27 mouse cellular contexts compared by ENCODE assay signal in the genomic region with DNA sequence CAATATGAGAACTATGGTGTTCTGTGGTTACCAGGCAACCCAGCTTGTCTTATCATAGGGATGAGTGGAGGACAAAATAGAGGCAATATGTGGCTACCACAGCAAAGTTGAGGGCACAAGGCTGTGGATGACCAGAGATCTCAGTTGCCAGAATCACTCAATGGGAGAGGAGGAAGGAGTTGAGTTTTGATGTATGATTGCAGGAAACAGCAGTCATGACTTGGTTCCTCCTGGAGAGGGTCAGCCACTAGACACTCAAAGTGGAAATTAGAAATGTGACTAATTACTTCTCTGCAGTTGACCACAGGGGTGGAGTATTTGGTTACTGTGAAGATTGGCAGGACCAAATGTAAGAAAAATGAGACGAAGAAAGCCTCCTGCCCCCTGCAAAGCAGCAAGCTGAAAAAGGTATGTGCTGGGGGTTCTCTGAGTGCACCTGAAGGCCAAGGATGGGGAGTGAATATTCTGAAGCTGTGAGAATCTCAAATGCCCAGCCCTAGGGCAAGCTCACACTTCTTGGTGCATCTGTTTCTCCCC. TPM values are rescaled to one million over a fixed set of nuclear protein-coding genes. Genes with fewer than 3 reads are reported as not detected.
DNase-seq lines count a peak whose midpoint lies in the region; ATAC-seq lines count a peak whose summit lies in the region.
"Had no signal": no experiment of that assay in that cellular context is flagged by ENCODE, and none has a peak within 500 bp of the region (broad histone marks: within the 10 kb centered on the region; RNA-seq: fewer than 3 reads in every experiment).

No protein-coding gene starts in this region.

- 0 out of 2 replicates have a peak, but pooled peaks have one; percentile 16 for ATAC-seq in granulocyte monocyte progenitor cell, adult 5-6 weeks (replicated peaks; ENCODE audit: poor library complexity, severe bottlenecking)
- ATAC-seq: activated CD4-positive, CD25-positive, alpha-beta regulatory T cell, adult 4 months; forebrain, embryonic 16.5 days; intestine, embryonic 15.5 days; Patski had no signal

- H3K4me3 ChIP-seq in heart, embryonic 10.5 days: no peak overlapping the region
- H3K4me3 ChIP-seq: embryonic facial prominence, embryonic 12.5 days; intestine, embryonic 15.5 days had no signal

- 71% methylated on average over 1 of the region's 1 CpGs for WGBS in heart, embryonic 10.5 days

- no peaks in the 10 kb centered on the region for H3K4me1 ChIP-seq in heart, embryonic 10.5 days
- H3K4me1 ChIP-seq: embryonic facial prominence, embryonic 12.5 days; intestine, embryonic 15.5 days had no signal

- no peaks in the 10 kb centered on the region for H3K9me3 ChIP-seq in heart, embryonic 10.5 days
- H3K9me3 ChIP-seq: embryonic facial prominence, embryonic 12.5 days; intestine, embryonic 15.5 days had no signal

- H3K36me3 ChIP-seq in heart, embryonic 10.5 days: no peaks in the 10 kb centered on the region
- H3K36me3 ChIP-seq: embryonic facial prominence, embryonic 12.5 days; intestine, embryonic 15.5 days had no signal

- H3K27ac ChIP-seq in heart, embryonic 10.5 days: no peak overlapping the region
- H3K27ac ChIP-seq: embryonic facial prominence, embryonic 12.5 days; hindbrain, embryonic 14.5 days; intestine, embryonic 15.5 days had no signal

- no peaks in the 10 kb centered on the region for H3K27me3 ChIP-seq in heart, embryonic 10.5 days (ENCODE audit: insufficient read depth, poor library complexity, severe bottlenecking)
- H3K27me3 ChIP-seq: embryonic facial prominence, embryonic 12.5 days; intestine, embryonic 15.5 days had no signal

- DNase-seq in heart, embryonic 10.5 days (ENCODE audit: low spot score): peak; percentile 28
- no peak for DNase-seq in heart, postnatal 4 days
- peak; percentile 77 for DNase-seq in 416B (ENCODE audit: low read depth)
- peak; percentile 9 for DNase-seq in skeletal muscle tissue, adult 2 months (ENCODE audit: low read depth, low spot score)
- DNase-seq in frontal cortex, postnatal 25 days (ENCODE audit: low spot score in 2 of 2): no peak
- DNase-seq in heart, adult 8-10 months (ENCODE audit: low spot score): no peak
- DNase-seq: adrenal gland, postnatal 14 days; cerebellum, adult 11-12 months; cerebellum, adult 9-10 months; cerebellum, postnatal 25 days; heart, postnatal 10 days had no signal

RNA-seq across cellular contexts. Expression of gene Cstl1, which starts 4.2 kb away (rescaled TPM):
- polyA plus RNA-seq in heart, embryonic 10.5 days (2016; fragmentation: Nextera tagmentation; extraction: Ambion mirVana): not detected in 2 replicates
- total RNA-seq in heart, postnatal 4 days (2021): not detected
- not detected in 2 replicates for total RNA-seq in granulocyte monocyte progenitor cell, adult 5-6 weeks (2014; fragmentation: Nextera tagmentation)
- not detected in 2 replicates for total RNA-seq in granulocyte monocyte progenitor cell, adult 5-6 weeks (2017)
- total RNA-seq in heart, adult 8-10 months (2022): not detected
- total RNA-seq: adrenal gland, postnatal 14 days; CH12.LX; gastrocnemius, adult 8-10 months; heart, postnatal 10 days; hematopoietic stem cell, adult 5-6 weeks had no signal
- polyA plus RNA-seq: activated CD4-positive, CD25-positive, alpha-beta regulatory T cell, adult 4 months; embryonic facial prominence, embryonic 12.5 days; forebrain, embryonic 11.5 days; forebrain, embryonic 16.5 days; heart, embryonic 14.5 days; hindbrain, embryonic 14.5 days; intestine, embryonic 15.5 days; Patski had no signal

RNA-seq across cellular contexts. Expression of gene Cst11, which starts 16.9 kb away (rescaled TPM):
- not detected in 2 replicates for polyA plus RNA-seq in heart, embryonic 10.5 days (2016; fragmentation: Nextera tagmentation; extraction: Ambion mirVana)
- total RNA-seq in heart, postnatal 4 days (2021): not detected
- total RNA-seq in granulocyte monocyte progenitor cell, adult 5-6 weeks (2014; fragmentation: Nextera tagmentation): not detected in 2 replicates
- not detected in 2 replicates for total RNA-seq in granulocyte monocyte progenitor cell, adult 5-6 weeks (2017)
- total RNA-seq in heart, adult 8-10 months (2022): not detected
- total RNA-seq: adrenal gland, adult 18-20 months; adrenal gland, postnatal 14 days; CH12.LX; gastrocnemius, adult 8-10 months; heart, postnatal 10 days; hematopoietic stem cell, adult 5-6 weeks had no signal
- polyA plus RNA-seq: activated CD4-positive, CD25-positive, alpha-beta regulatory T cell, adult 4 months; cortical plate, adult 2 months; embryonic facial prominence, embryonic 12.5 days; forebrain, embryonic 11.5 days; forebrain, embryonic 16.5 days; frontal cortex, adult 2 months; heart, embryonic 14.5 days; hindbrain, embryonic 14.5 days; intestine, embryonic 15.5 days; Patski had no signal

RNA-seq across cellular contexts. Expression of gene Napb, which starts 22.1 kb away (rescaled TPM):
- polyA plus RNA-seq in heart, embryonic 10.5 days (2016; fragmentation: Nextera tagmentation; extraction: Ambion mirVana): 2.5 and 2.7 TPM in 2 replicates
- total RNA-seq in heart, postnatal 4 days (2021): 1 to 10 TPM; 2.5 to 2.6 TPM
- 0.66 and 0.92 TPM in 2 replicates for total RNA-seq in granulocyte monocyte progenitor cell, adult 5-6 weeks (2014; fragmentation: Nextera tagmentation)
- 0.13 and 0.62 TPM in 2 replicates for total RNA-seq in granulocyte monocyte progenitor cell, adult 5-6 weeks (2017)
- 1 to 10 TPM; 1.3 to 2.2 (median 1.4) TPM for total RNA-seq in heart, adult 8-10 months (2022)

RNA-seq across cellular contexts. Expression of gene 8030411F24Rik, which starts 27.4 kb away (rescaled TPM):
- polyA plus RNA-seq in heart, embryonic 10.5 days (2016; fragmentation: Nextera tagmentation; extraction: Ambion mirVana): not detected in 2 replicates
- total RNA-seq in heart, postnatal 4 days (2021): not detected
- not detected in 2 replicates for total RNA-seq in granulocyte monocyte progenitor cell, adult 5-6 weeks (2014; fragmentation: Nextera tagmentation)
- not detected in 2 replicates for total RNA-seq in granulocyte monocyte progenitor cell, adult 5-6 weeks (2017)
- total RNA-seq in heart, adult 8-10 months (2022): not detected
- total RNA-seq: adrenal gland, adult 18-20 months; adrenal gland, postnatal 14 days; CH12.LX; gastrocnemius, adult 8-10 months; heart, postnatal 10 days; hematopoietic stem cell, adult 5-6 weeks had no signal
- polyA plus RNA-seq: activated CD4-positive, CD25-positive, alpha-beta regulatory T cell, adult 4 months; cortical plate, adult 2 months; embryonic facial prominence, embryonic 12.5 days; forebrain, embryonic 11.5 days; forebrain, embryonic 16.5 days; frontal cortex, adult 2 months; gonadal fat pad, adult 2 months; heart, embryonic 14.5 days; hindbrain, embryonic 14.5 days; intestine, embryonic 15.5 days; Patski had no signal

RNA-seq across cellular contexts. Expression of gene Cst12, which starts 34.8 kb away (rescaled TPM):
- not detected in 2 replicates for polyA plus RNA-seq in heart, embryonic 10.5 days (2016; fragmentation: Nextera tagmentation; extraction: Ambion mirVana)
- 1 to 10 TPM; 1.4 to 1.7 TPM for total RNA-seq in heart, postnatal 4 days (2021)
- not detected in 2 replicates for total RNA-seq in granulocyte monocyte progenitor cell, adult 5-6 weeks (2014; fragmentation: Nextera tagmentation)
- not detected in 2 replicates for total RNA-seq in granulocyte monocyte progenitor cell, adult 5-6 weeks (2017)
- total RNA-seq in heart, adult 8-10 months (2022): 1 to 10 TPM in 1 of 4 experiments, under 1 TPM in 1, not detected in 2; 0.53 to 1.1 TPM
- total RNA-seq: adrenal gland, adult 18-20 months; adrenal gland, postnatal 14 days; CH12.LX; gastrocnemius, adult 8-10 months; hematopoietic stem cell, adult 5-6 weeks had no signal
- polyA plus RNA-seq: activated CD4-positive, CD25-positive, alpha-beta regulatory T cell, adult 4 months; cortical plate, adult 2 months; embryonic facial prominence, embryonic 12.5 days; forebrain, embryonic 11.5 days; forebrain, embryonic 16.5 days; heart, embryonic 14.5 days; hindbrain, embryonic 14.5 days; intestine, embryonic 15.5 days; Patski had no signal

Comparison
In these comparisons a context has a peak if more than half of its experiments do, and no peak if none do; other contexts are left out.
1. DNase-seq: peak in heart, embryonic 10.5 days (single experiment), 416B (single experiment) and skeletal muscle tissue, adult 2 months (single experiment); none in heart, postnatal 4 days (single experiment), frontal cortex, postnatal 25 days (0 of 2) and heart, adult 8-10 months (single experiment).